Mouse (Mus musculus): ENCODE data around the gene Adamts2.

DNA sequence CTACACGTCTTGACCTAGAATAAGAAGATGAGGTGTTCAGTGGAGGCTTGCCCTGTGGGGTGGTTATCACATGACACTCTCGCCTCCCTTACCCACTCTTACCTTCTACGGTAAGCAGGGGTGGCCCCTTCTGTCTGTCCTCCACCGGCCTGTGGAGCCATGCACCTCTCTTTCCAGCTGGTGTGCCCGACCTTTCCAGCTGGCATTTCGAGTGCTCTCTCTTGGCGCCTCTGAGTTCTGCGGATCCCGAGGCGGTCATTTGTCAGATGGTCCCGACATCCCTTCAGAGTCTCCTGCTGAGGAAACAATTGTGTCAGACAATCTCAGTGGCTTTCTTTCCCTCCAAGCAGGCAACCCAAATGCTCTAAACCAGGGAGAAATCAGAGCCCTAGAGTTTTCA is 35.1 kb downstream of the Adamts2 start:
- no peak for TF ChIP-seq CTCF (IDR thresholded peaks at IDR 0.05; ENCODE audit: low read depth)
- no peak for TF ChIP-seq EP300 (optimal IDR thresholded peaks at IDR 0.05)

Measured in stomach, postnatal 0 days (tissue).